Mouse (Mus musculus) hindbrain, embryonic 15.5 days (tissue): ENCODE results near the gene Gm9817. TPM values are rescaled to one million over a fixed set of nuclear protein-coding genes. Genes with fewer than 3 reads are reported as not detected.

Source experiments
- ATAC-seq: fragments of 200-750 bp; cut with Nextera tagmentation; 2 replicates; pipeline ENCODE4 v1.8.0; 2017; ENCODE audit warnings: low read depth, moderate number of reproducible peaks, moderate TSS enrichment; ENCODE audit not compliant: low FRiP score
- H3K27ac ChIP-seq: fragments of 300-500 bp; sonication (generic); replicated peaks from 2 replicates; pipeline ENCODE4 v1.5.1; 2015; ENCODE audit warnings: mild to moderate bottlenecking, inconsistent platforms
- H3K27me3 ChIP-seq: fragments of 300-500 bp; sonication (generic); 2 replicates; pipeline ENCODE4 v1.6.1; 2015; ENCODE audit warnings: control low read depth, inconsistent platforms
- H3K36me3 ChIP-seq: fragments of 300-500 bp; sonication (generic); 2 replicates; pipeline ENCODE4 v1.6.1; 2015; ENCODE audit warnings: control low read depth, inconsistent platforms
- H3K4me1 ChIP-seq: fragments of 300-500 bp; sonication (generic); replicated peaks from 2 replicates; pipeline ENCODE4 v1.6.1; 2015; ENCODE audit warnings: control low read depth, inconsistent platforms
- H3K4me2 ChIP-seq: fragments of 300-500 bp; sonication (generic); 2 replicates; pipeline ENCODE4 v1.6.1; 2015; ENCODE audit warnings: moderate library complexity, mild to moderate bottlenecking, inconsistent platforms
- H3K4me3 ChIP-seq: fragments of 300-500 bp; sonication (generic); 2 replicates; pipeline ENCODE4 v1.5.1; 2015; ENCODE audit warnings: mild to moderate bottlenecking, inconsistent platforms
- H3K9ac ChIP-seq: fragments of 300-500 bp; sonication (generic); 2 replicates; pipeline ENCODE4 v1.6.1; 2015; ENCODE audit warnings: inconsistent platforms
- H3K9me3 ChIP-seq: fragments of 300-500 bp; sonication (generic); 2 replicates; pipeline ENCODE4 v1.6.1; 2016; ENCODE audit warnings: control low read depth, inconsistent platforms
- WGBS: fragments of 180-500 bp; shearing (Covaris S2); methylation state at CpG from one replicate; pipeline ENCODE4 v1.1.7; 2015; 5-methylcytosine and 5-hydroxymethylcytosine counted together
- polyA plus RNA-seq: library from polyadenylated mRNA; unstranded; fragments of >200 nt; fragmentation: Nextera tagmentation; extraction: Ambion mirVana; gene quantifications from 2 replicates; pipeline ENCODE4 v1.2.1, GENCODE M21; 2015

The Gm9817 gene
- polyA plus RNA-seq, 1 experiment from 2014 or later, result 0.09 TPM

- Histone ChIP-seq H3K27me3 (no peaks in the 10 kb centered on the region), H3K9me3 (no peaks in the 10 kb centered on the region), H3K4me2 (no peak overlapping the region), H3K4me3 (no peak overlapping the region), H3K27ac (no peak overlapping the region), H3K36me3 (no peaks in the 10 kb centered on the region), H3K9ac (no peak overlapping the region), H3K4me1 (no peaks in the 10 kb centered on the region)
- 81% methylated on average over 7 of the region's 7 CpGs for WGBS
- ATAC-seq, result no peak
Measured at GRCm38 (mm10) chr13:45052805-45053204, 25.7 kb upstream of the Gm9817 start.

DNA sequence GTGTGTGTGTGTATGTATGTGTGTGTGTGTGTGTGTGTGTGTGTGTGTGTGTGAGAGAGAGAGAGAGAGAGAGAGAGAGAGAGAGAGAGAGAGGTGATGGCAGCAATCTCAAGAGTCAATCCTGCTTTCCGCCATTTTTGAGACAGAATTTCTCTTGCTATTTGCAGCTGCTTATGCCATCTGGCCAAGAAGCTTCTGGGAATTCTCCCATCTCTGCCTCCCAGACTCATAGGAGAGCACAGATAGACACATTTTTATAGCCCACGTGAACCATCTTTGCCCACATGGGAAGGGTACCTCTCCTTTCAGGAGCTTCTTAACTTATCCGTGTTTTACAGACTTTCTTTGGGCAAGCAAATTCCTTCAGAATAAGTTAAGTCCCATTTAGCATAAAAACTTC, 24.6 kb upstream of the Gm9817 start:
- WGBS, result 87% methylated on average over 3 of the region's 3 CpGs
- H3K27ac ChIP-seq, result no peak overlapping the region
- no peaks in the 10 kb centered on the region for H3K36me3 ChIP-seq

GRCm38 (mm10) chr13:45059206-45059605, 19.3 kb upstream of the Gm9817 start:
- no peaks in the 10 kb centered on the region for H3K36me3 ChIP-seq
- H3K9me3 ChIP-seq, result no peaks in the 10 kb centered on the region
- H3K4me2 ChIP-seq, result no peak overlapping the region
- no peak overlapping the region for H3K27ac ChIP-seq
- no peaks in the 10 kb centered on the region for H3K27me3 ChIP-seq
- WGBS, result 79% methylated on average over 17 of the region's 17 CpGs
- no peak overlapping the region for H3K9ac ChIP-seq
- H3K4me3 ChIP-seq, result no peak overlapping the region
- no peaks in the 10 kb centered on the region for H3K4me1 ChIP-seq
- ATAC-seq, result no peak

More for the DNA sequence above, 24.6 kb upstream of the Gm9817 start:
- ATAC-seq, result no peak
- H3K4me3 ChIP-seq, result no peak overlapping the region
- no peaks in the 10 kb centered on the region for H3K27me3 ChIP-seq
- no peak overlapping the region for H3K9ac ChIP-seq
- no peaks in the 10 kb centered on the region for H3K9me3 ChIP-seq
- H3K4me1 ChIP-seq, result no peaks in the 10 kb centered on the region
- H3K4me2 ChIP-seq, result no peak overlapping the region

- no peak for ATAC-seq
- WGBS, result 79% methylated on average over 5 of the region's 5 CpGs
- no peaks in the 10 kb centered on the region for H3K36me3 ChIP-seq
- no peak overlapping the region for H3K4me3 ChIP-seq
- no peaks in the 10 kb centered on the region for H3K27me3 ChIP-seq
- no peak overlapping the region for H3K27ac ChIP-seq
- H3K4me2 ChIP-seq, result no peak overlapping the region
- no peaks in the 10 kb centered on the region for H3K4me1 ChIP-seq
- no peaks in the 10 kb centered on the region for H3K9me3 ChIP-seq
- H3K9ac ChIP-seq, result no peak overlapping the region
Measured at GRCm38 (mm10) chr13:45063146-45063545, 15.3 kb upstream of the Gm9817 start.

DNA sequence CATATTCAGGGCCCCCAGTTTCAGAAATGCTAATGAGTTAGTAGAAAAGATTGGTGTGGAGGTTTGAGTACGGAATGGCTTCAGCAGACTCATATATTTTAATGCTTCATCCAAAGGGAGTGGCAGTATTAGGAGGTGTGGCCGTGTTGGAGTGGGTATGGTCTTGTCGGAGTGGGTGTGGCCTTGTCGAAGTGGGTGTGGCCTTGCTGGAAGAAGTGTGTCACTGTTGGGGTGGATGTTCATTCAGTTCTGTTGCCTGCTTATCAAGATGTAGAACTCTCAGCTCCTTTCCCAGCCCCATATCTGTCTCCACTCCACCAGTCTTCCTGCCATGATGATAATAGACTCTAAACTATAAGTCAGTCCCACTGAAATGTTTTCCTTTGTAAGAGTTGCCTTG, 13.5 kb upstream of the Gm9817 start:
- WGBS, result 94% methylated on average over 4 of the region's 4 CpGs
- no peaks in the 10 kb centered on the region for H3K9me3 ChIP-seq
- no peak for ATAC-seq

DNA sequence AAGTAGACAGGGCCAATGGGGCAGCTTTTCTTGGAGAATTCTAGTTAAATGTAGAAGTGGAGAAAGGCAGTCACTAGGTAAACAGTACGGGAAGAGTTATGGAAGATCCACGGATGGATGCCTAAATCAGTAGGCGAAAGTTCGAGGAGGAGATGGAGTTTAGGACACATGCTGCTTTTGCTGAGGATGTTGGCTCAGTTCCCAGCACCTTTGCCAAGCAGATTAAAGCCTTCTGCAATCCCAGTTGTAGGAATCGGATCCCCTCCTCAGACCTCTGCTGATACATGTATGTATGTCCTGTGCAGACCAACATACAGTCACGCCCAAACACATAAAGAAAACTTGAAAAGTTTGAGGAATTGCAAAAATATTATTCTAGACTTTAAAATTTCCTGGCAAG, 8.1 kb upstream of the Gm9817 start:
- ATAC-seq, result no peak
- no peaks in the 10 kb centered on the region for H3K9me3 ChIP-seq
- H3K4me2 ChIP-seq, result no peak overlapping the region

More for the DNA sequence above, 13.5 kb upstream of the Gm9817 start:
- Histone ChIP-seq H3K9ac (no peak overlapping the region), H3K36me3 (no peaks in the 10 kb centered on the region), H3K4me1 (no peaks in the 10 kb centered on the region), H3K4me2 (no peak overlapping the region), H3K27me3 (no peaks in the 10 kb centered on the region), H3K4me3 (no peak overlapping the region), H3K27ac (no peak overlapping the region)

DNA sequence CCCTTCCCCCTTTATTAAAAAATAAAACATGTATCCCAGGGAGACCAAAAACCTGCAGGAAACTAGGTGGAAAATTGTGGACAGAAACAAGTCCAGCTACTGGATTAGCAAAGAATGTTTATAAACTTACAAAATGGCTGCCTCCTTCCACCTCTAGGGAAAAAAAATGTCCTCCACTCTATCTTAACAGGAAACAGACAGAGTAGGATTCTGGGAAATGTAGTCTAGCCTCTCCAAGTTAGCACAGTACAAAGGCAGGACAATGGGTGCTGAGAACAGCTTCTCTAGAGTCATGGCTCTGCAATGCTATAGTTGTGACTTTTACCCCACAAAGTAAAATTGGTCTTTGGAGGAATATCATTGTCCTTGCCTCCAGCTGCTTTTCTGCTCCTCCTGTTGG, 3.5 kb upstream of the Gm9817 start:
- H3K9ac ChIP-seq, result no peak overlapping the region
- no peak overlapping the region for H3K4me3 ChIP-seq
- H3K27ac ChIP-seq, result no peak overlapping the region
- no peak for ATAC-seq
- no peak overlapping the region for H3K4me2 ChIP-seq
- H3K9me3 ChIP-seq, result no peaks in the 10 kb centered on the region
- H3K36me3 ChIP-seq, result no peaks in the 10 kb centered on the region
- no peaks in the 10 kb centered on the region for H3K4me1 ChIP-seq
- H3K27me3 ChIP-seq, result no peaks in the 10 kb centered on the region

More for the DNA sequence above, 8.1 kb upstream of the Gm9817 start:
- Histone ChIP-seq H3K36me3 (no peaks in the 10 kb centered on the region), H3K27me3 (no peaks in the 10 kb centered on the region), H3K27ac (no peak overlapping the region), H3K4me3 (no peak overlapping the region), H3K9ac (no peak overlapping the region), H3K4me1 (no peaks in the 10 kb centered on the region)
- WGBS, result 66% methylated on average over 6 of the region's 6 CpGs

DNA sequence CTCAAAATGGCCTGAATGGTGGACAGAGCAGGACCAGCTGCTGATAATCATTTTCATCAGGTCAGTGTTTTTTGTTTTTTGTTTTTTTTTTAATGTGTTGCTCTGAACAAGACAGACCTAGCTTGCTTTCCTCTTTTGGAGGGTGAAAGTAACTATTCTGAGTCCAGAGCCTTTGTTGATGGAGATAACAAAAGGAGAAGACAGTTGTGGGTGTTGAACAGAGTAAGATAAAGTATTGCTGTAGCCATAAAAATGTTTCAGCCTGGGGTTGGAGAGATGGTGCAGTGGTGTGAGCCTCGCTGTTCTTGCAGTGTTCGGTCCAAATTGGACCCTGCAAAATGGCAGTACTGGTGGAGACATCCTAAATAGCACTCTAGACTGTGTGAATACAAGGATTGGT, 2.8 kb upstream of the Gm9817 start:
- H3K4me1 ChIP-seq, result no peaks in the 10 kb centered on the region
- H3K4me3 ChIP-seq, result no peak overlapping the region
- no peak overlapping the region for H3K9ac ChIP-seq
- no peaks in the 10 kb centered on the region for H3K27me3 ChIP-seq
- no peak for ATAC-seq
- H3K9me3 ChIP-seq, result no peaks in the 10 kb centered on the region
- no peaks in the 10 kb centered on the region for H3K36me3 ChIP-seq
- H3K27ac ChIP-seq, result no peak overlapping the region
- no peak overlapping the region for H3K4me2 ChIP-seq
- 100% methylated on average over 2 of the region's 2 CpGs for WGBS

DNA sequence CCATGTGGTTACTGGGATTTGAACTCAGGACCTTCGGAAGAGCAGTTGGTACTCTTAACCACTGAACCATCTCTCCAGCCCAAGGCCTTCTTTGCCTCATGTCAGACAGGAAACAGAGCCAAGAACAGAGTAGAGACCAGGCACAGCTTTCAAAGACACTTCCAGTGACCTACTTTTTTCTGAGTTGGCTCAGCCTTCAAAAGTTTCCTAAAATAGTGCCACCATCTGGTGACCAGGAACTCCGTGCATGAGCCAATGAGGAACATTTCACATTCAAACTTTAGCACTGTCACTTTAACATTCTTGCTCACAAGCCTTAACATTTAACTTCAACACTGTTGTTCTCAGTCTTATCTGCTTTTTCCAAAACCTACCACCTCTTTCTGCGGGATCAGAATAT, 2.3 kb downstream of the Gm9817 start:
- Histone ChIP-seq H3K4me3 (no peak overlapping the region), H3K27ac (no peak overlapping the region), H3K27me3 (no peaks in the 10 kb centered on the region), H3K9ac (no peak overlapping the region), H3K4me1 (no peaks in the 10 kb centered on the region; the same call in 1 of the 2 replicates), H3K4me2 (no peak overlapping the region), H3K36me3 (no peaks in the 10 kb centered on the region), H3K9me3 (no peaks in the 10 kb centered on the region)
- WGBS, result 95% methylated on average over 3 of the region's 3 CpGs
- no peak for ATAC-seq

- WGBS, result 18% methylated on average over 5 of the region's 5 CpGs
- H3K27ac ChIP-seq, result no peak overlapping the region
- no peaks in the 10 kb centered on the region for H3K27me3 ChIP-seq
- no peaks in the 10 kb centered on the region for H3K36me3 ChIP-seq
- 0 out of 2 replicates have a peak, but pooled peaks have one; percentile 34 for ATAC-seq
- no peak overlapping the region for H3K4me3 ChIP-seq
- H3K4me1 ChIP-seq, result no peaks in the 10 kb centered on the region; the same call in 1 of the 2 replicates
- no peaks in the 10 kb centered on the region for H3K9me3 ChIP-seq
- no peak overlapping the region for H3K9ac ChIP-seq
- H3K4me2 ChIP-seq, result no peak overlapping the region
Measured at GRCm38 (mm10) chr13:45083696-45084095, 5.2 kb downstream of the Gm9817 start.

GRCm38 (mm10) chr13:45088796-45089221, 10.3 kb downstream of the Gm9817 start:
- Histone ChIP-seq H3K36me3 (no peaks in the 10 kb centered on the region), H3K27me3 (no peaks in the 10 kb centered on the region), H3K9me3 (no peaks in the 10 kb centered on the region), H3K4me2 (no peak overlapping the region), H3K4me3 (no peak overlapping the region), H3K27ac (no peak overlapping the region), H3K4me1 (peaks cover 5% of the 10 kb centered on the region; the same call in 1 of the 2 replicates), H3K9ac (no peak overlapping the region)
- WGBS, result 68% methylated on average over 2 of the region's 2 CpGs
- no peak for ATAC-seq

- Histone ChIP-seq H3K36me3 (no peaks in the 10 kb centered on the region), H3K4me2 (no peak overlapping the region), H3K27me3 (no peaks in the 10 kb centered on the region), H3K4me1 (peaks cover 5% of the 10 kb centered on the region; the same call in 1 of the 2 replicates), H3K4me3 (no peak overlapping the region), H3K27ac (no peak overlapping the region), H3K9ac (no peak overlapping the region), H3K9me3 (no peaks in the 10 kb centered on the region)
- ATAC-seq, result no peak
- 77% methylated on average over 13 of the region's 13 CpGs for WGBS
Measured at GRCm38 (mm10) chr13:45089846-45090245, 11.4 kb downstream of the Gm9817 start.

DNA sequence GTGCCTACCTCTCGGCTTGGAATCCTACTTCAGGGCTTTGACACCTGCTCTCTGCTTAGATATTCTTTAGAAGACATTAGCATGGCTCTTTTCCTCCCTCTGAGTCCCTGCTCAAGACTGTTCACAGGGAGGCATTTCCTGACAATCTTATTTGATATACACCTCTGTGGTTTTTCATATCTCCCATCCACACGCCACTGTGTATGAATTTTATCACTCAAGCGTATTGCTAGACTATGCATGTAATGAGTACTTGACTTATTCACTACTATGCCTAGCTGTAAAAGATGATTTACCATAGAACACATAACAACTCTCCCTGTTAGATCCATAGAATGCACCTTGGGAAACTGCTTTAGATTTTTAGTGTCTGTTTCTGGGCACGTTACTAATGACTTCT, 14.3 kb downstream of the Gm9817 start:
- 89% methylated on average over 4 of the region's 4 CpGs for WGBS
- H3K9me3 ChIP-seq, result no peaks in the 10 kb centered on the region
- no peaks in the 10 kb centered on the region for H3K36me3 ChIP-seq
- no peak for ATAC-seq
- no peak overlapping the region for H3K4me2 ChIP-seq
- H3K27ac ChIP-seq, result no peak overlapping the region
- no peak overlapping the region for H3K4me3 ChIP-seq
- H3K9ac ChIP-seq, result no peak overlapping the region
- H3K4me1 ChIP-seq, result peaks cover 5% of the 10 kb centered on the region; the same call in 1 of the 2 replicates
- H3K27me3 ChIP-seq, result no peaks in the 10 kb centered on the region
